Mouse (Mus musculus) lung, adult 2 months (tissue): Measurements from ENCODE around the gene Srsf3.
"Not testable (repeated sequence)": the region's sequence is repeated elsewhere in the genome, so short reads cannot be mapped to it uniquely, and the experiment has no call there.

Source experiments
- CTCF ChIP-seq: fragments of 200-500 bp; IDR thresholded peaks from 2 replicates; pipeline ENCODE4 v1.5.1; 2011; ENCODE audit warnings: mild to moderate bottlenecking, low read length, control low read depth; ENCODE audit not compliant: insufficient read depth
- POLR2A ChIP-seq: fragments of 200-500 bp; IDR thresholded peaks from 2 replicates; pipeline ENCODE4 v1.6.1; 2011; ENCODE audit warnings: low read depth, mild to moderate bottlenecking, control low read depth, low read length, borderline replicate concordance; ENCODE audit errors: extremely low read depth

DNA sequence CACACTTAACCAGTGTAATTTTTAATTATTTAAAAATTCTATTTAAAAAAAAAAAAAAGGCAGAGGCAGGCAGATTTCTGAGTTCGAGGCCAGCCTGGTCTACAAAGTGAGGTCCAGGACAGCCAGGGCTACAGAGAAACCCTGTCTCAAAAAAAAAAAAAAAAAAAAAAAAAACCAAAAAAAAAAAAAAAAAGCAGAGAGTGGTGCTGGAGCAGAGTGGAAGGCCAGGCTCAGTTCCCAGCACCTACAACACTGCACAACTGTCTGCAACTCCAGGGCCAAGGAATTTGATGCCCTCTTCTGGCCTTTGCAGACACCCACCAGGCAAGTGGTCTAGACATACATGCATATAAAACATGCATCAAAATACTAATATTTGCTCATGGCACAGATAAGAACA, 39.4 kb upstream of the Srsf3 start:
- not testable (repeated sequence) for TF ChIP-seq CTCF, POLR2A
